Comparison of ENCODE assay signal across 12 mouse cellular contexts in the genomic region with DNA sequence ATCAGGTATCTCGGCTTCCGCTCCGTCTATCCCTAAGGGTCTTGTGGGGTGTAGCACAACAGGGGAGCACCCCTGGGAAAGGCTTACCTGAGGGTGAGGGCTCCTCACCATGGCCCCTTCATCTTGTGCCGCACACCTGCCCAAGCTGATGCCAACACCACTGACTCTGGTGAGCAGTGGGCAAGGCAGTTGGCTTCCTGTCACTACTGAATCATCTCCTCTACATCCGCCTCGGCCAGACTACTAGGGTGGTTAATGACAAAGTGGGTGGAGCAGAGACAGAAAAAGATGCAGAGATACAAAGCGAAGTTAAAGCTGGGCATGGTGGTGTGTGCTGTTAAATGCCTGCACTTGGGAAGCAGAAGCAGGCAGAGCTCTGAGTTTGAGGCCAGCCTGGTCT. TPM values are rescaled to one million over a fixed set of nuclear protein-coding genes. Genes with fewer than 3 reads are reported as not detected.
A peak's percentile ranks its signal among the peaks of the same experiment; 100 is the strongest.
DNase-seq lines count a peak whose midpoint lies in the region; ATAC-seq and TF ChIP-seq lines count a peak whose summit lies in the region.
"Had no signal": no experiment of that assay in that cellular context is flagged by ENCODE, and none has a peak within 500 bp of the region (broad histone marks: within the 10 kb centered on the region; RNA-seq: fewer than 3 reads in every experiment).

A gene (minus strand): TSS at position 224 of the 400 bp plus-strand sequence.

- H3K4me2 ChIP-seq in hindbrain, embryonic 11.5 days (replicated peaks; ENCODE audit: low read depth, low read length): no peak within 1 kb of the TSS
- H3K4me2 ChIP-seq: lung, embryonic 14.5 days had no signal

- peak; percentile 41 to 47 for DNase-seq in left cerebral cortex, adult 18-20 months (ENCODE audit: low spot score in 2 of 2)
- no peak for DNase-seq in left cerebral cortex, postnatal 10 days (ENCODE audit: extremely low spot score in 1 of 2, low spot score in 2 of 2)
- peak; percentile 74 for DNase-seq in brain, adult 2 months (ENCODE audit: low read depth, low spot score)
- DNase-seq in MN1 (ENCODE audit: low spot score): no peak
- no peak for DNase-seq in hindbrain, embryonic 11.5 days (ENCODE audit: low spot score)
- DNase-seq: adrenal gland, adult 2 months; cerebellum, postnatal 14 days; lung, embryonic 14.5 days had no signal

- H3K9ac ChIP-seq in hindbrain, embryonic 11.5 days (ENCODE audit: low read depth, low read length): no peak within 1 kb of the TSS
- H3K9ac ChIP-seq: lung, embryonic 14.5 days had no signal

- H3K79me2 ChIP-seq in C2C12 (ENCODE audit: control insufficient read depth, insufficient read depth): no peaks in the 10 kb centered on the region

- no peak within 1 kb of the TSS for H3ac ChIP-seq in C2C12 (ENCODE audit: control insufficient read depth, insufficient read length, low read depth)

- H3K4me3 ChIP-seq in C2C12 (ENCODE audit: insufficient read depth, poor library complexity, severe bottlenecking): no peak within 1 kb of the TSS
- H3K4me3 ChIP-seq in hindbrain, embryonic 11.5 days (ENCODE audit: low read depth, low read length): no peak within 1 kb of the TSS
- H3K4me3 ChIP-seq: erythroblast, embryonic 14.5 days had no signal

- no peaks in the 10 kb centered on the region for H3K4me1 ChIP-seq in hindbrain, embryonic 11.5 days (replicated peaks; ENCODE audit: control insufficient read depth, insufficient read depth, low read length)

- 93% methylated on average over 7 of the region's 7 CpGs for WGBS in hindbrain, embryonic 11.5 days

- peak; percentile 67 for ATAC-seq in monocyte, adult 5-6 weeks (replicated peaks; ENCODE audit: insufficient number of reproducible peaks, low FRiP score, low TSS enrichment, poor library complexity, severe bottlenecking)
- ATAC-seq in hindbrain, embryonic 11.5 days (ENCODE audit: low FRiP score): no peak
- ATAC-seq: hindbrain, embryonic 16.5 days had no signal

- H3K9me3 ChIP-seq in hindbrain, embryonic 11.5 days (ENCODE audit: control insufficient read depth, low read length): no peaks in the 10 kb centered on the region

- H3K36me3 ChIP-seq in C2C12 (ENCODE audit: control insufficient read depth, insufficient read depth): peaks cover 13% of the 10 kb centered on the region
- H3K36me3 ChIP-seq in hindbrain, embryonic 11.5 days (ENCODE audit: control insufficient read depth, insufficient read depth, low read length): peaks cover 12% of the 10 kb centered on the region

- no peak within 1 kb of the TSS for H3K27ac ChIP-seq in hindbrain, embryonic 11.5 days (ENCODE audit: low read depth, low read length)

- intact Hi-C loops in left cerebral cortex, postnatal 10 days (cut with DNase I): no loop called here

- H3K79me3 ChIP-seq in C2C12 (ENCODE audit: low read depth): no peaks in the 10 kb centered on the region

- TF ChIP-seq CTCF in C2C12 (IDR thresholded peaks at IDR 0.05; ENCODE audit: control insufficient read depth, insufficient read depth, insufficient read length): no peak

- no peaks in the 10 kb centered on the region for H3K27me3 ChIP-seq in C2C12 (ENCODE audit: control insufficient read depth, insufficient read depth, insufficient read length)
- H3K27me3 ChIP-seq in hindbrain, embryonic 11.5 days (ENCODE audit: control insufficient read depth, insufficient read depth, low read length): no peaks in the 10 kb centered on the region

TF ChIP-seq in C2C12, 6 proteins besides CTCF, POLR2A, EP300 and RAD21:
- TF ChIP-seq CEBPB (IDR thresholded peaks at IDR 0.05; ENCODE audit: low read depth) (no peak), FOSL1 (IDR thresholded peaks at IDR 0.05; ENCODE audit: insufficient read depth, low read length, poor library complexity, severe bottlenecking) (no peak), MAX (IDR thresholded peaks at IDR 0.05) (no peak), MYOG (IDR thresholded peaks at IDR 0.05; ENCODE audit: control insufficient read depth, extremely low read depth, insufficient read length) (no peak), MYOD1 (IDR thresholded peaks at IDR 0.05; ENCODE audit: control insufficient read depth, insufficient read length, low read depth) (peak; percentile 38)
TF ChIP-seq in C2C12: peak in this region for 1.

RNA-seq across cellular contexts. Expression of the gene that starts here (rescaled TPM):
- total RNA-seq in left cerebral cortex, adult 18-20 months (2021): 1 to 10 TPM; 1.6 to 3.3 TPM
- 1 to 10 TPM; 1.2 to 2.1 TPM for total RNA-seq in left cerebral cortex, postnatal 10 days (2021)
- 0.61 TPM for polyA plus RNA-seq in C2C12 (2012; fragmentation: generic; extraction: Trizol)
- total RNA-seq in monocyte, adult 5-6 weeks (2017): 191 to 217 TPM (median 196 TPM) in 3 replicates
- 0.77 and 3.1 TPM in 2 replicates for polyA plus RNA-seq in hindbrain, embryonic 11.5 days (2014; fragmentation: Nextera tagmentation; extraction: Ambion mirVana)

Comparison
In these comparisons a context has a peak if more than half of its experiments do, and no peak if none do; other contexts are left out.
1. RNA of the gene that starts here (total RNA-seq): 191 to 217 TPM in monocyte, adult 5-6 weeks; 1.6 to 3.3 TPM in left cerebral cortex, adult 18-20 months and 1.2 to 2.1 TPM in left cerebral cortex, postnatal 10 days; every median in the first group is over 10 times any median in the second.
2. DNase-seq: peak in left cerebral cortex, adult 18-20 months (2 of 2) and brain, adult 2 months (single experiment); none in left cerebral cortex, postnatal 10 days (0 of 2), MN1 (single experiment) and hindbrain, embryonic 11.5 days (single experiment).